Mouse (Mus musculus): ENCODE measurements around the gene Fam111a. TPM values are rescaled to one million over a fixed set of nuclear protein-coding genes. Genes with fewer than 3 reads are reported as not detected.
"Not testable (repeated sequence)": the region's sequence is repeated elsewhere in the genome, so short reads cannot be mapped to it uniquely, and the experiment has no call there.

The Fam111a gene
- 6.6 and 7.9 TPM in 2 replicates for polyA plus RNA-seq (2015; fragmentation: Nextera tagmentation; extraction: Ambion mirVana)

- not testable (repeated sequence) for H3K9ac ChIP-seq; H3K4me2 ChIP-seq; H3K9me3 ChIP-seq; H3K27me3 ChIP-seq; H3K4me1 ChIP-seq (replicated peaks); ATAC-seq (ENCODE audit: low FRiP score, low read depth); H3K36me3 ChIP-seq; H3K27ac ChIP-seq (replicated peaks); H3K4me3 ChIP-seq
- WGBS = 95% methylated on average over 11 of the region's 11 CpGs
Observed at GRCm38 (mm10) chr19:12545440-12545839, at the start of gene Fam111a. TSS of gene Fam111a (plus strand) at chr19:12545740.

- 30% methylated on average over 2 of the region's 2 CpGs for WGBS
- peaks cover 75% of the 10 kb centered on the region for H3K4me1 ChIP-seq (replicated peaks)
Observed at GRCm38 (mm10) chr19:12496241-12496640, 49.3 kb upstream of the Fam111a start.

GRCm38 (mm10) chr19:12497909-12498308 lies 47.6 kb upstream of the Fam111a start:
- 27% methylated on average over 2 of the region's 2 CpGs for WGBS
- ATAC-seq (ENCODE audit: low FRiP score, low read depth) = no peak
- Histone ChIP-seq H3K9ac (no peak overlapping the region), H3K36me3 (no peaks in the 10 kb centered on the region), H3K27me3 (no peaks in the 10 kb centered on the region), H3K9me3 (no peaks in the 10 kb centered on the region), H3K27ac (replicated peaks) (0 out of 2 replicates have a peak overlapping the region, but pooled peaks have one; percentile 98), H3K4me1 (replicated peaks) (peaks cover 64% of the 10 kb centered on the region), H3K4me2 (peak overlapping the region; percentile 91), H3K4me3 (no peak overlapping the region)

More at GRCm38 (mm10) chr19:12496241-12496640, 49.3 kb upstream of the Fam111a start:
- Histone ChIP-seq H3K27me3 (no peaks in the 10 kb centered on the region), H3K27ac (replicated peaks) (peak overlapping the region; percentile 54; the same call in 1 of the 2 replicates), H3K36me3 (peaks cover 10% of the 10 kb centered on the region), H3K9me3 (no peaks in the 10 kb centered on the region), H3K4me3 (no peak overlapping the region), H3K9ac (no peak overlapping the region), H3K4me2 (peak overlapping the region; percentile 9; the same call in 1 of the 2 replicates)
- ATAC-seq (ENCODE audit: low FRiP score, low read depth) = no peak

- H3K27me3 ChIP-seq = no peaks in the 10 kb centered on the region
- H3K4me3 ChIP-seq = no peak overlapping the region
- peak overlapping the region; percentile 98 for H3K27ac ChIP-seq (replicated peaks)
- H3K4me1 ChIP-seq (replicated peaks) = peaks cover 64% of the 10 kb centered on the region
- H3K9me3 ChIP-seq = no peaks in the 10 kb centered on the region
- peak overlapping the region; percentile 91 for H3K4me2 ChIP-seq
- WGBS = 30% methylated on average over 4 of the region's 4 CpGs
- H3K36me3 ChIP-seq = no peaks in the 10 kb centered on the region
- ATAC-seq (ENCODE audit: low FRiP score, low read depth) = no peak
- H3K9ac ChIP-seq = no peak overlapping the region
Observed at GRCm38 (mm10) chr19:12498321-12498720, 47.2 kb upstream of the Fam111a start.

- Histone ChIP-seq H3K4me1 (replicated peaks) (peaks cover 58% of the 10 kb centered on the region), H3K4me3 (peak overlapping the region; percentile 99), H3K27ac (replicated peaks) (peak overlapping the region; percentile 98), H3K36me3 (no peaks in the 10 kb centered on the region), H3K4me2 (peak overlapping the region; percentile 91), H3K27me3 (no peaks in the 10 kb centered on the region), H3K9ac (no peak overlapping the region), H3K9me3 (no peaks in the 10 kb centered on the region)
- ATAC-seq (ENCODE audit: low FRiP score, low read depth) = no peak
- WGBS = 18% methylated on average over 1 of the region's 1 CpGs
Observed at GRCm38 (mm10) chr19:12498941-12499340, 46.6 kb upstream of the Fam111a start.

- Histone ChIP-seq H3K27me3 (no peaks in the 10 kb centered on the region), H3K36me3 (no peaks in the 10 kb centered on the region), H3K4me1 (replicated peaks) (peaks cover 55% of the 10 kb centered on the region), H3K27ac (replicated peaks) (peak overlapping the region; percentile 98), H3K4me2 (peak overlapping the region; percentile 91), H3K9ac (peak overlapping the region; percentile 95; the same call in 1 of the 2 replicates), H3K9me3 (no peaks in the 10 kb centered on the region), H3K4me3 (peak overlapping the region; percentile 99)
- ATAC-seq (ENCODE audit: low FRiP score, low read depth) = no peak
- 4% methylated on average over 2 of the region's 2 CpGs for WGBS
Observed at GRCm38 (mm10) chr19:12499485-12499884, 46.1 kb upstream of the Fam111a start.

GRCm38 (mm10) chr19:12500124-12500523 lies 45.4 kb upstream of the Fam111a start:
- ATAC-seq (ENCODE audit: low FRiP score, low read depth) = peak; percentile 17; the same call in 1 of the 2 replicates
- H3K4me3 ChIP-seq = peak overlapping the region; percentile 99
- peak overlapping the region; percentile 98 for H3K27ac ChIP-seq (replicated peaks)
- 8% methylated on average over 3 of the region's 3 CpGs for WGBS
- H3K27me3 ChIP-seq = no peaks in the 10 kb centered on the region
- H3K4me2 ChIP-seq = peak overlapping the region; percentile 91
- no peaks in the 10 kb centered on the region for H3K36me3 ChIP-seq
- peak overlapping the region; percentile 95 for H3K9ac ChIP-seq
- H3K4me1 ChIP-seq (replicated peaks) = peaks cover 49% of the 10 kb centered on the region
- H3K9me3 ChIP-seq = no peaks in the 10 kb centered on the region

- 0% methylated on average over 38 of the region's 38 CpGs for WGBS
- H3K4me2 ChIP-seq = peak overlapping the region; percentile 91
- H3K27ac ChIP-seq (replicated peaks) = peak overlapping the region; percentile 98
- H3K9ac ChIP-seq = peak overlapping the region; percentile 95
- peaks cover 41% of the 10 kb centered on the region for H3K4me1 ChIP-seq (replicated peaks)
- H3K36me3 ChIP-seq = no peaks in the 10 kb centered on the region
- no peaks in the 10 kb centered on the region for H3K9me3 ChIP-seq
- no peaks in the 10 kb centered on the region for H3K27me3 ChIP-seq
- peak; percentile 57 for ATAC-seq (ENCODE audit: low FRiP score, low read depth)
- H3K4me3 ChIP-seq = peak overlapping the region; percentile 99
Observed at GRCm38 (mm10) chr19:12500881-12501311, 44.6 kb upstream of the Fam111a start.

- peak within 1 kb of the TSS; percentile 98 for H3K27ac ChIP-seq (replicated peaks)
- no peaks in the 10 kb centered on the region for H3K27me3 ChIP-seq
- peak within 1 kb of the TSS; percentile 91 for H3K4me2 ChIP-seq
- WGBS = under 1% methylated on average over 78 of the region's 80 CpGs
- no peaks in the 10 kb centered on the region for H3K36me3 ChIP-seq
- peaks cover 37% of the 10 kb centered on the region for H3K4me1 ChIP-seq (replicated peaks)
- H3K9ac ChIP-seq = peak within 1 kb of the TSS; percentile 95
- peak; percentile 93 for ATAC-seq (ENCODE audit: low FRiP score, low read depth)
- no peaks in the 10 kb centered on the region for H3K9me3 ChIP-seq
- peak within 1 kb of the TSS; percentile 99 for H3K4me3 ChIP-seq
Observed at GRCm38 (mm10) chr19:12501370-12502347, 43.9 kb upstream of the Fam111a start, which contains the start of gene Dtx4. TSS of gene Dtx4 (minus strand) at chr19:12501454.

GRCm38 (mm10) chr19:12502756-12503155 lies 42.8 kb upstream of the Fam111a start:
- Histone ChIP-seq H3K4me1 (replicated peaks) (peaks cover 28% of the 10 kb centered on the region), H3K27me3 (no peaks in the 10 kb centered on the region), H3K9me3 (no peaks in the 10 kb centered on the region), H3K36me3 (no peaks in the 10 kb centered on the region), H3K4me3 (no peak overlapping the region), H3K27ac (replicated peaks) (no peak overlapping the region), H3K9ac (no peak overlapping the region), H3K4me2 (no peak overlapping the region)
- 91% methylated on average over 7 of the region's 7 CpGs for WGBS
- no peak for ATAC-seq (ENCODE audit: low FRiP score, low read depth)

GRCm38 (mm10) chr19:12514621-12515020 lies 30.9 kb upstream of the Fam111a start:
- ATAC-seq (ENCODE audit: low FRiP score, low read depth) = no peak
- Histone ChIP-seq H3K27me3 (no peaks in the 10 kb centered on the region), H3K27ac (replicated peaks) (no peak overlapping the region), H3K9ac (no peak overlapping the region), H3K4me2 (no peak overlapping the region), H3K4me3 (no peak overlapping the region), H3K9me3 (no peaks in the 10 kb centered on the region), H3K4me1 (replicated peaks) (no peaks in the 10 kb centered on the region), H3K36me3 (no peaks in the 10 kb centered on the region)
